Mouse (Mus musculus) cortical plate, adult 2 months (tissue): Measurements from ENCODE around the gene Asic2.

Experiments used
- CTCF ChIP-seq: fragments of 200-500 bp; IDR thresholded peaks from 2 replicates; pipeline ENCODE4 v1.5.1; 2011; ENCODE audit warnings: mild to moderate bottlenecking, control low read depth, low read length; ENCODE audit not compliant: insufficient read depth; ENCODE audit errors: extremely low read depth
- POLR2A ChIP-seq: fragments of 200-500 bp; IDR thresholded peaks from 2 replicates; pipeline ENCODE4 v1.6.1; 2011; ENCODE audit warnings: mild to moderate bottlenecking, low read length, control low read depth; ENCODE audit not compliant: insufficient read depth; ENCODE audit errors: extremely low read depth

GRCm38 (mm10) chr11:81454921-81455320 is 513.3 kb downstream of the Asic2 start:
- TF ChIP-seq CTCF: no peak
- TF ChIP-seq POLR2A: no peak
